Mouse (Mus musculus) inflammation-experienced regulatory T-cells (primary cell): ENCODE results near the gene Bora. TPM values are rescaled to one million over a fixed set of nuclear protein-coding genes. Genes with fewer than 3 reads are reported as not detected.

Experiments used
- polyA plus RNA-seq, 2 experiments: library from polyadenylated mRNA; unstranded; fragments of 100-300 nt; shearing (Covaris generic); gene quantifications; one replicate each; pipeline ENCODE4 v1.2.1; 2017

Gene Bora
- polyA plus RNA-seq, result 10 to 100 TPM; 26.1 to 33.2 TPM

DNA sequence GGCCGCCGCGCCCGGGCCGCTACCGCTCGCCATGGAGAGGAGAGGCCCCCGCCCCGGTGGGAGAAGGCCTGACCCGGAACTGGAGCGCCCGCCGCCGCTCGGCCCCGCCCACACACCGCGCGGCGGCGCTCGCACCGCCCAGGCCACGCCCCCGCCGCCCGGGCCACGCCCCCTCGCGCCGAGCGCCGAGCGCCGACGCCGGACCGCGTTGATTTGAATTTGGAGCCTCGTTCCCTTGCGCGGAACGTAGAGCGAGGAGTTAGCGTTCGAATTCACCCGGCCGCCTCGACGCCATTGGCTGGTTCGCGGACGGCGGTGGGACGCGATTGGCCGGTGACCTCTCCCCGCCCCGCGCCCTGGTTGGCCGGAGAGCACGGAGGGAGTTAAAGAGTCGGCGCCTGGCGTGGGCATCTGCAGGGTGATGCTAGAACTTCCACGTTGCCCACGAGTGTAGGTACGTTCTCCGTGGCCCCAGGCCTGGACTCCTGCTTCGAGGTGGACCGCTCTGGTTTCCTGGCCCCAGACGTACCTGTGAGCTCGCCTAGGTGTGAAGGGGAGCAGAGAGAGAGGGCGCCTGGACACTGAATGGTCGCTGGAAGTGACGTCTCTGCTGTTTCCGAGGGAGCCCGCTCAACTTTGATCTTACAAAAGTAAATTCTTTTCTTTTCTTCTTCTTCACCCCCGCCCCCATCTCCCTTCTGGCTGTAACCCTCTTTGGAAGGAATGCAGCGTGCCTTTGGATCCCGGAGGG lies at the start of gene Bora, which contains the start of gene Mzt1:
Bora (plus strand) TSS at position 192 of the 751 bp plus-strand sequence.
Mzt1 (minus strand) TSS at position 104 of the 751 bp plus-strand sequence.

GRCm38 (mm10) chr14:99099267-99099966 lies 53.4 kb downstream of the Bora start, which contains the start of the genes Pibf1 and Dis3:
Gene Pibf1, plus strand, starts transcription at chr14:99099424.
Gene Dis3, minus strand, starts transcription at chr14:99099770.

Other genes starting within 250 kb of the Bora start
- gene Rpl36a-ps1, start 51.9 kb upstream of the Bora start, polyA plus RNA-seq, result 1 to 10 TPM; 5.3 to 6.4 TPM
- gene Mzt1, start 88 bp upstream of the Bora start, polyA plus RNA-seq, result 10 to 100 TPM; 44.0 to 52.8 TPM
- gene Pibf1, start 53.2 kb downstream of the Bora start, polyA plus RNA-seq, result 10 to 100 TPM; 21.2 to 25.7 TPM
- gene Dis3, start 53.5 kb downstream of the Bora start, polyA plus RNA-seq, result 10 to 100 TPM; 33.3 to 33.9 TPM